Comparison of ENCODE assay signal across 22 mouse cellular contexts in genomic region chr13:25893150-25893549, GRCm38 (mm10).
"Had no signal": no experiment of that assay in that cellular context is flagged by ENCODE, and none has a peak within 500 bp of the region (broad histone marks: within the 10 kb centered on the region; RNA-seq: fewer than 3 reads in every experiment).

No protein-coding gene starts in this region.

- H3K27me3 ChIP-seq: heart, embryonic 13.5 days; heart, embryonic 15.5 days; hindbrain, embryonic 13.5 days; hindbrain, embryonic 15.5 days; kidney, embryonic 15.5 days; limb, embryonic 13.5 days; limb, embryonic 15.5 days; liver, embryonic 12.5 days had no signal

- H3K36me3 ChIP-seq: heart, embryonic 13.5 days; heart, embryonic 15.5 days; hindbrain, embryonic 13.5 days; hindbrain, embryonic 15.5 days; kidney, embryonic 15.5 days; limb, embryonic 13.5 days; limb, embryonic 15.5 days; liver, embryonic 12.5 days had no signal

- H3K4me2 ChIP-seq: heart, embryonic 11.5 days; heart, embryonic 13.5 days; heart, embryonic 15.5 days; hindbrain, embryonic 13.5 days; hindbrain, embryonic 15.5 days; kidney, embryonic 15.5 days; limb, embryonic 13.5 days; limb, embryonic 15.5 days; liver, embryonic 12.5 days had no signal

- H3K9me3 ChIP-seq: heart, embryonic 13.5 days; heart, embryonic 15.5 days; hindbrain, embryonic 13.5 days; hindbrain, embryonic 15.5 days; kidney, embryonic 15.5 days; limb, embryonic 13.5 days; limb, embryonic 15.5 days; liver, embryonic 12.5 days had no signal

- H3K4me3 ChIP-seq: gastrocnemius, adult 2 months; heart, adult 2 months; heart, embryonic 13.5 days; heart, embryonic 15.5 days; hindbrain, embryonic 13.5 days; hindbrain, embryonic 15.5 days; kidney, embryonic 15.5 days; limb, embryonic 13.5 days; limb, embryonic 15.5 days; liver, embryonic 12.5 days had no signal

- H3K9ac ChIP-seq: heart, embryonic 13.5 days; heart, embryonic 15.5 days; hindbrain, embryonic 13.5 days; hindbrain, embryonic 15.5 days; kidney, embryonic 15.5 days; limb, embryonic 13.5 days; limb, embryonic 15.5 days; liver, embryonic 12.5 days; liver, embryonic 14.5 days had no signal

- ATAC-seq: hindbrain, postnatal 0 days; intestine, embryonic 16.5 days; liver, embryonic 12.5 days had no signal

- DNase-seq: gastrocnemius, adult 2 months; gastrocnemius, postnatal 10 days; gastrocnemius, postnatal 25 days; heart, adult 2 months; heart, postnatal 14 days; heart, postnatal 36 days; kidney, adult 11 months; layer of hippocampus, adult 9-11 months; layer of hippocampus, postnatal 36 days; left cerebral cortex, postnatal 4 days had no signal

- H3K4me1 ChIP-seq: heart, embryonic 13.5 days; heart, embryonic 15.5 days; hindbrain, embryonic 13.5 days; hindbrain, embryonic 15.5 days; kidney, embryonic 15.5 days; limb, embryonic 13.5 days; limb, embryonic 15.5 days; liver, embryonic 12.5 days had no signal

- H3K27ac ChIP-seq: gastrocnemius, adult 2 months; heart, adult 2 months; heart, embryonic 13.5 days; heart, embryonic 15.5 days; hindbrain, embryonic 13.5 days; hindbrain, embryonic 15.5 days; hindbrain, postnatal 0 days; kidney, embryonic 15.5 days; limb, embryonic 13.5 days; limb, embryonic 15.5 days; liver, embryonic 12.5 days; liver, embryonic 14.5 days had no signal
